In genomic region chr8:84071921-84072320, GRCm38 (mm10) we compare ENCODE assay signal across 22 mouse cellular contexts. TPM values are rescaled to one million over a fixed set of nuclear protein-coding genes. Genes with fewer than 3 reads are reported as not detected.
DNase-seq lines count a peak whose midpoint lies in the region; ATAC-seq and TF ChIP-seq lines count a peak whose summit lies in the region.
"Had no signal": no experiment of that assay in that cellular context is flagged by ENCODE, and none has a peak within 500 bp of the region (broad histone marks: within the 10 kb centered on the region; RNA-seq: fewer than 3 reads in every experiment).

No protein-coding gene starts in this region.

- H3K4me1 ChIP-seq in intestine, embryonic 16.5 days (ENCODE audit: control insufficient read depth, insufficient read depth, low read length), result peaks cover 42% of the 10 kb centered on the region
- peaks cover 35% of the 10 kb centered on the region for H3K4me1 ChIP-seq in intestine, embryonic 15.5 days (replicated peaks)
- H3K4me1 ChIP-seq in lung, adult 2 months (ENCODE audit: control insufficient read depth, insufficient read depth, low read length), result peaks cover 16% of the 10 kb centered on the region
- H3K4me1 ChIP-seq in embryonic facial prominence, embryonic 10.5 days, result peaks cover 76% of the 10 kb centered on the region

- TF ChIP-seq POLR2A in lung, adult 2 months (IDR thresholded peaks at IDR 0.05; ENCODE audit: borderline replicate concordance, extremely low read depth, low read depth, low read length), result no peak

- H3K4me2 ChIP-seq in intestine, embryonic 16.5 days (ENCODE audit: low read depth, low read length), result no peak overlapping the region
- H3K4me2 ChIP-seq in intestine, embryonic 15.5 days (replicated peaks), result no peak overlapping the region
- H3K4me2 ChIP-seq: embryonic facial prominence, embryonic 13.5 days; liver, embryonic 15.5 days had no signal

- H3K9ac ChIP-seq in intestine, embryonic 16.5 days (ENCODE audit: low read depth, low read length), result peak overlapping the region; percentile 14; the same call in 1 of the 2 replicates
- H3K9ac ChIP-seq in intestine, embryonic 15.5 days, result no peak overlapping the region
- H3K9ac ChIP-seq: liver, embryonic 15.5 days had no signal

- 71% methylated on average over 3 of the region's 3 CpGs for WGBS in intestine, embryonic 16.5 days
- WGBS in intestine, embryonic 15.5 days, result 66% methylated on average over 3 of the region's 3 CpGs
- 42% methylated on average over 3 of the region's 3 CpGs for WGBS in lung, adult 2 months
- 82% methylated on average over 3 of the region's 3 CpGs for WGBS in embryonic facial prominence, embryonic 10.5 days

- H3K9me3 ChIP-seq in intestine, embryonic 16.5 days (ENCODE audit: control insufficient read depth, low read length), result no peaks in the 10 kb centered on the region
- H3K9me3 ChIP-seq in intestine, embryonic 15.5 days, result no peaks in the 10 kb centered on the region
- no peaks in the 10 kb centered on the region for H3K9me3 ChIP-seq in embryonic facial prominence, embryonic 10.5 days
- H3K9me3 ChIP-seq: embryonic facial prominence, embryonic 13.5 days; liver, embryonic 15.5 days had no signal

- peaks cover 9% of the 10 kb centered on the region for H3K36me3 ChIP-seq in intestine, embryonic 16.5 days (ENCODE audit: control insufficient read depth, insufficient read depth, low read length)
- 0 out of 2 replicates have a peak, but pooled peaks cover 5% of the 10 kb centered on the region for H3K36me3 ChIP-seq in intestine, embryonic 15.5 days
- peaks cover 33% of the 10 kb centered on the region for H3K36me3 ChIP-seq in embryonic facial prominence, embryonic 10.5 days (replicated peaks)
- H3K36me3 ChIP-seq: liver, embryonic 15.5 days had no signal

- no peak for ATAC-seq in intestine, embryonic 16.5 days
- ATAC-seq in intestine, embryonic 15.5 days, result no peak
- ATAC-seq: activated CD4-positive, CD25-positive, alpha-beta regulatory T cell, adult 4 months; inflammation-experienced regulatory T-cells, adult 6 months had no signal

- no peak overlapping the region for H3K4me3 ChIP-seq in intestine, embryonic 16.5 days (ENCODE audit: low read length)
- no peak overlapping the region for H3K4me3 ChIP-seq in intestine, embryonic 15.5 days (replicated peaks)
- no peak overlapping the region for H3K4me3 ChIP-seq in lung, adult 2 months (replicated peaks; ENCODE audit: extremely low read depth, low read depth, low read length)
- H3K4me3 ChIP-seq in embryonic facial prominence, embryonic 10.5 days, result no peak overlapping the region
- H3K4me3 ChIP-seq: embryonic facial prominence, embryonic 13.5 days; heart, adult 2 months; liver, embryonic 15.5 days had no signal

- peak; percentile 55 for DNase-seq in adrenal gland, postnatal 14 days
- DNase-seq in adrenal gland, postnatal 36 days, result no peak
- DNase-seq in lung, postnatal 10 days, result peak; percentile 61
- DNase-seq in lung, adult 2 months, result no peak
- DNase-seq in embryonic facial prominence, embryonic 10.5 days (ENCODE audit: low spot score), result no peak
- DNase-seq in cerebellum, adult 11-12 months, result no peak
- DNase-seq: kidney, postnatal 14 days; left cerebral cortex, postnatal 4 days; thymus, postnatal 4 days had no signal

- H3K27ac ChIP-seq in intestine, embryonic 16.5 days (ENCODE audit: low read length), result no peak overlapping the region
- no peak overlapping the region for H3K27ac ChIP-seq in intestine, embryonic 15.5 days
- H3K27ac ChIP-seq in embryonic facial prominence, embryonic 10.5 days (replicated peaks), result peak overlapping the region; percentile 16; the same call in 1 of the 2 replicates
- H3K27ac ChIP-seq: heart, adult 2 months; liver, embryonic 15.5 days had no signal

- TF ChIP-seq CTCF in lung, adult 2 months (IDR thresholded peaks at IDR 0.05; ENCODE audit: insufficient read depth, low read length), result no peak

- H3K27me3 ChIP-seq in intestine, embryonic 16.5 days (replicated peaks; ENCODE audit: control insufficient read depth, insufficient read depth, low read length), result no peaks in the 10 kb centered on the region
- H3K27me3 ChIP-seq in intestine, embryonic 15.5 days (replicated peaks), result no peaks in the 10 kb centered on the region
- H3K27me3 ChIP-seq in embryonic facial prominence, embryonic 10.5 days (replicated peaks; ENCODE audit: low read depth, poor library complexity, severe bottlenecking), result no peaks in the 10 kb centered on the region
- H3K27me3 ChIP-seq: embryonic facial prominence, embryonic 13.5 days; liver, embryonic 15.5 days had no signal

RNA-seq across cellular contexts. Expression of gene Rfx1, which starts 5.3 kb away (rescaled TPM):
- total RNA-seq in adrenal gland, postnatal 14 days (2021), result 15.2 and 17.3 TPM in 2 replicates
- 10 to 100 TPM; 13.2 to 19.9 TPM for total RNA-seq in adrenal gland, postnatal 36 days (2021)
- polyA plus RNA-seq in intestine, embryonic 16.5 days (2015; fragmentation: Nextera tagmentation; extraction: Ambion mirVana), result 5.9 and 6.8 TPM in 2 replicates
- polyA plus RNA-seq in intestine, embryonic 15.5 days (2015; fragmentation: Nextera tagmentation; extraction: Ambion mirVana), result 7.3 and 7.9 TPM in 2 replicates
- 29.8 and 30.7 TPM in 2 replicates for polyA plus RNA-seq in lung, adult 2 months (2012; rRNA removed)
- polyA plus RNA-seq in embryonic facial prominence, embryonic 10.5 days (2016; fragmentation: Nextera tagmentation; extraction: Ambion mirVana), result 9.7 TPM in 2 replicates

RNA-seq across cellular contexts. Expression of gene Gm10643, which starts 7.0 kb away (rescaled TPM):
- 2.9 and 3.0 TPM in 2 replicates for total RNA-seq in adrenal gland, postnatal 14 days (2021)
- 1 to 10 TPM; 3.1 to 3.2 TPM for total RNA-seq in adrenal gland, postnatal 36 days (2021)
- 0.76 and 0.81 TPM in 2 replicates for polyA plus RNA-seq in intestine, embryonic 16.5 days (2015; fragmentation: Nextera tagmentation; extraction: Ambion mirVana)
- polyA plus RNA-seq in intestine, embryonic 15.5 days (2015; fragmentation: Nextera tagmentation; extraction: Ambion mirVana), result 0.92 and 1.3 TPM in 2 replicates
- polyA plus RNA-seq in lung, adult 2 months (2012; rRNA removed), result 0.71 and 1.0 TPM in 2 replicates
- 1.1 and 1.4 TPM in 2 replicates for polyA plus RNA-seq in embryonic facial prominence, embryonic 10.5 days (2016; fragmentation: Nextera tagmentation; extraction: Ambion mirVana)

RNA-seq across cellular contexts. Expression of gene Rln3, which starts 27.1 kb away (rescaled TPM):
- 0.64 TPM in 1 of 2 replicates, not detected in the other for total RNA-seq in adrenal gland, postnatal 14 days (2021)
- total RNA-seq in adrenal gland, postnatal 36 days (2021), result not detected
- 0.23 and 0.37 TPM in 2 replicates for polyA plus RNA-seq in intestine, embryonic 16.5 days (2015; fragmentation: Nextera tagmentation; extraction: Ambion mirVana)
- 0.28 and 0.31 TPM in 2 replicates for polyA plus RNA-seq in intestine, embryonic 15.5 days (2015; fragmentation: Nextera tagmentation; extraction: Ambion mirVana)
- polyA plus RNA-seq in lung, adult 2 months (2012; rRNA removed), result 0.22 and 0.71 TPM in 2 replicates
- polyA plus RNA-seq in embryonic facial prominence, embryonic 10.5 days (2016; fragmentation: Nextera tagmentation; extraction: Ambion mirVana), result not detected in 2 replicates
- total RNA-seq: heart, adult 2 months; heart, postnatal 25 days; layer of hippocampus, postnatal 14 days; left cerebral cortex, postnatal 4 days; megakaryocyte-erythroid progenitor cell, adult 5-6 weeks; monocyte, adult 5-6 weeks had no signal
- polyA plus RNA-seq: embryonic facial prominence, embryonic 13.5 days; forebrain, embryonic 11.5 days; frontal cortex, adult 2 months; heart, adult 2 months had no signal

RNA-seq across cellular contexts. Expression of gene Il27ra, which starts 29.5 kb away (rescaled TPM):
- 2.3 and 12.2 TPM in 2 replicates for total RNA-seq in adrenal gland, postnatal 14 days (2021)
- total RNA-seq in adrenal gland, postnatal 36 days (2021), result 1 to 10 TPM; 2.0 to 2.2 TPM
- polyA plus RNA-seq in intestine, embryonic 16.5 days (2015; fragmentation: Nextera tagmentation; extraction: Ambion mirVana), result 1.2 and 1.4 TPM in 2 replicates
- 1.3 and 1.5 TPM in 2 replicates for polyA plus RNA-seq in intestine, embryonic 15.5 days (2015; fragmentation: Nextera tagmentation; extraction: Ambion mirVana)
- 7.5 and 8.4 TPM in 2 replicates for polyA plus RNA-seq in lung, adult 2 months (2012; rRNA removed)
- 0.16 and 0.29 TPM in 2 replicates for polyA plus RNA-seq in embryonic facial prominence, embryonic 10.5 days (2016; fragmentation: Nextera tagmentation; extraction: Ambion mirVana)

RNA-seq across cellular contexts. Expression of gene Dcaf15, which starts 32.6 kb away (rescaled TPM):
- 16.5 and 21.0 TPM in 2 replicates for total RNA-seq in adrenal gland, postnatal 14 days (2021)
- 10 to 100 TPM; 16.7 to 19.4 TPM for total RNA-seq in adrenal gland, postnatal 36 days (2021)
- 8.8 and 9.4 TPM in 2 replicates for polyA plus RNA-seq in intestine, embryonic 16.5 days (2015; fragmentation: Nextera tagmentation; extraction: Ambion mirVana)
- 8.4 and 9.9 TPM in 2 replicates for polyA plus RNA-seq in intestine, embryonic 15.5 days (2015; fragmentation: Nextera tagmentation; extraction: Ambion mirVana)
- polyA plus RNA-seq in lung, adult 2 months (2012; rRNA removed), result 36.1 and 42.5 TPM in 2 replicates
- 15.9 and 18.0 TPM in 2 replicates for polyA plus RNA-seq in embryonic facial prominence, embryonic 10.5 days (2016; fragmentation: Nextera tagmentation; extraction: Ambion mirVana)

Comparison
In these comparisons a context has a peak if more than half of its experiments do, and no peak if none do; other contexts are left out.
1. DNase-seq: peak in adrenal gland, postnatal 14 days (single experiment) and lung, postnatal 10 days (single experiment); none in adrenal gland, postnatal 36 days (0 of 2), lung, adult 2 months (single experiment), embryonic facial prominence, embryonic 10.5 days (single experiment) and cerebellum, adult 11-12 months (single experiment).